Mouse (Mus musculus) olfactory bulb, adult 2 months (tissue): ENCODE results near the gene Nae1. TPM values are rescaled to one million over a fixed set of nuclear protein-coding genes. Genes with fewer than 3 reads are reported as not detected.

Experiments
- H3K27ac ChIP-seq: fragments of 200-500 bp; 2 replicates; pipeline ENCODE4 v1.5.1; 2012; ENCODE audit warnings: low read depth, low read length; ENCODE audit not compliant: insufficient read depth
- H3K4me1 ChIP-seq: fragments of 200-500 bp; 2 replicates; pipeline ENCODE4 v1.6.1; 2012; ENCODE audit warnings: low read length; ENCODE audit not compliant: control insufficient read depth, insufficient read depth
- H3K4me3 ChIP-seq: fragments of 200-500 bp; 2 replicates; pipeline ENCODE4 v1.5.1; 2012; ENCODE audit warnings: mild to moderate bottlenecking, low read depth, low read length, moderate library complexity; ENCODE audit not compliant: insufficient read depth
- CTCF ChIP-seq: fragments of 200-500 bp; IDR thresholded peaks from 2 replicates; pipeline ENCODE4 v1.5.1; 2012; ENCODE audit warnings: low read depth, mild to moderate bottlenecking, low read length, moderate library complexity; ENCODE audit not compliant: insufficient read depth
- POLR2A ChIP-seq: fragments of 200-500 bp; IDR thresholded peaks from 2 replicates; pipeline ENCODE4 v1.6.1; 2012; ENCODE audit warnings: mild to moderate bottlenecking, low read depth, low read length, moderate library complexity; ENCODE audit not compliant: insufficient read depth
- WGBS: fragments of 180-500 bp; shearing (Covaris S2); methylation state at CpG from one replicate; pipeline ENCODE4 v1.1.7; 2018; 5-methylcytosine and 5-hydroxymethylcytosine counted together
- polyA plus RNA-seq: library from polyadenylated mRNA; stranded (reverse); fragments of >200 nt; gene quantifications from 2 replicates; pipeline ENCODE4 v1.2.4, GENCODE M21; 2012; ENCODE audit warnings: low replicate concordance; ENCODE audit not compliant: missing spikeins, insufficient read depth, insufficient read length

Nae1 gene
- polyA plus RNA-seq, 1 experiment, result not detected

DNA sequence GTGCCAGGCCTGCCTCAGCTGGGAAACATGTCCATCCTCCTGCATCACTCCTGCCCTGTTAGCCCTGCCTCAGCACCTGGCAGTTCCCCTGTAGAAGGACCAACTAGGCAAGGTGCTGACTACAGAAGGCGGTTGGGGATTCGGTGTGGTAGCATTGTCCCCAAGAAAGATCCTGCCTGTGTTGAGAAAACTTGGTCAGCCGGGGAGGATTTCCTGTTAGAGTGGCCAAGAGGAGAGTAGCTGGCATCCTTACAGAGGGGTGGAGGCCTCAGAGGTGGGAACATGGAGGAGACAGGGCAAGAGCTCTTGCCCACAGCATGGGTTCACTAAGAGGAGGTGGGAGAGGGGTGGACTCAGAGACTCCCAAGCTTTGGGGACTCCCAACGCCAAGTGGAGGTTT lies 20.8 kb upstream of the Nae1 start:
- no peak overlapping the region for H3K27ac ChIP-seq
- no peak overlapping the region for H3K4me3 ChIP-seq
- TF ChIP-seq CTCF (no peak), POLR2A (no peak)
- 84% methylated on average over 4 of the region's 4 CpGs for WGBS
- no peaks in the 10 kb centered on the region for H3K4me1 ChIP-seq

DNA sequence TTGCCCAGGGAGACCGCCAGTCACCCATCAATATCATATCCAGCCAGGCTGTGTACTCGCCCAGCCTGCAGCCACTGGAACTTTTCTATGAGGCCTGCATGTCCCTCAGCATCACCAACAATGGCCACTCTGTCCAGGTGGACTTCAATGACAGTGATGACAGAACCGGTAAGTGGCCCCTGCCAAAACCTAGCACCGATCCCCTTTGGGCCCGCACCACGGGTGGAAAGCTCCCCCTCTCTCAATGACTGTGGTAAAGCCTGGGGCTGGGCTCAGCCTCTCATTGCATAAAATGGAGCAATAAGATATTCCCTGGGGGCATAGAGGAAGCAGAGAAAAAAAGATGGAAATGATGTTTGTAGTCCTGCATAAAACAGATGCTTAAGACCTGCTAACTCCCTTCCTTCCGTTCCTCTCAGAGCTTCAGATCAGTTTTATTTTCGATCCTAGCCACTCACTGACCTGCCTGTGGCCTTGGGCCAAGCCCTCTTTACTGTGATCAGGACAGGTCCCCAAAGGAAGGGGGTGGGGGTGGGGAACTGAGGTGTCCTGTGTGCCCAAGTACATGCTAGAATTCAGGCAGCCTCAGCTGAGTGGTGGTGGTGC lies 9.1 kb upstream of the Nae1 start:
- no peak overlapping the region for H3K27ac ChIP-seq
- H3K4me3 ChIP-seq, result no peak overlapping the region
- H3K4me1 ChIP-seq, result peaks cover 24% of the 10 kb centered on the region
- TF ChIP-seq POLR2A, result no peak
- no peak for TF ChIP-seq CTCF
- WGBS, result 89% methylated on average over 8 of the region's 8 CpGs

- whole genome bisulfite sequencing, result 7% methylated on average over 11 of the region's 11 CpGs
- H3K4me1 ChIP-seq, result peaks cover 24% of the 10 kb centered on the region
- TF ChIP-seq POLR2A (no peak), CTCF (no peak)
- peak overlapping the region; percentile 87 for H3K27ac ChIP-seq
- peak overlapping the region; percentile 68 for H3K4me3 ChIP-seq
Measured at GRCm38 (mm10) chr8:104542160-104542559, 7.7 kb upstream of the Nae1 start.

DNA sequence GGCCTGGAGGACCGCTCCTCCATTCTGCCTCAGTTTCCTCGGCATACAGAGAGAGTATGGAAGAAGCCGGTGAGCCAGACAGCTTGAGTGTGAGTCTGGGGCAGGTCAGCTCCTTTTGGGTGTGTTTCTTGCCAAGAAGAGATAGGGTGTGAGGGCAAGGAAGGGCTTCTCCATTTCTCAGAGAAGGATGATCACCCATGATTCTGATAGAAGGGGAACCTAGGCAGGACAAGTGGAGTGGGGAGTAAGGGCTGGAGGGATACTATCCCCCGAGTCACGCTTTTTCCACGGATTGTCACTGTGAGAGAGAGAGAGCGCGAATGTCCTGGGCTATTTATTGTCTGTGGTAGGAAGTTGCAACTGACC lies 7.1 kb upstream of the Nae1 start:
- peak overlapping the region; percentile 68 for H3K4me3 ChIP-seq
- 7% methylated on average over 8 of the region's 8 CpGs for WGBS
- peaks cover 24% of the 10 kb centered on the region for H3K4me1 ChIP-seq
- no peak for TF ChIP-seq CTCF
- no peak for TF ChIP-seq POLR2A
- peak overlapping the region; percentile 87 for H3K27ac ChIP-seq

DNA sequence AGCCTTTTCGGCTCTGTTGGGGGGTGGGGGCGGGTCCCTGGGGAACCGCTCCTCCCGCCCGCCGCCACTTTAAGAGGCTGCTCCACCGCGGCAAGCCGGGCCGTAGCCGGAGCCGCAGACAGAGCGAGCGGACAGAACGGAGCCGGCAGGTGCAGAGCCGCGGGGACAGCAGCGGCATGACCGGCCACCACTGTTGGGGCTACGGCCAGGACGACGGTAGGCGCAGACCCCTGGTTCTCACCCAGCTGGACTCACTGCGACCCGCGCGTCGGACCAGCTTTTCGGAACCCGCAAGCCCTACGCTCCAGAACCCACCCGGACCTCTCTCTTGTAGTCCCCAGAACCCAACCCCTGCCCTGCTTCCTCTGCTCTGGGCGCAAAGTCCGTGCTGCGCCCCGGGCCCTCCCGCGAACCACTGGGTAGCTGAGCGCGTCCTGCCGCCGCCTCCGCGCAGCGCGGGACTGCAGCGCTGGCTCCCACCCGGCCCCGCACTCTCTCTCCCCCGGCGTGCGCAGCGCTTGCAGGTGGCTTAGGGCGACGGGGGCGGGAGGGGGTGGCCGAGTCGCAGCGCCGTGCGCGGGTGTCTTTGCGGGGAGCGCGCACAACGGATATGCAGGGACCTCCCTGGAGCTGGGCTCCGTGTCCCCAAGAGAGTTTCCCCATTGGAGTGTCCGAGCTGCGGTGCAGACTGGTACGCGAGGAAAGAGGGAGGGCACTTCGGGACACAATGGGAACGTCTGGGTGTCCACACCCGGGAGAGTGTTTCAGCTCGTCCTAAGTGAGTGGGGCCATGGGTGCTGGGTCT lies 6.5 kb upstream of the Nae1 start:
- TF ChIP-seq POLR2A (no peak; the same call in 1 of the 2 replicates), CTCF (no peak)
- H3K4me1 ChIP-seq, result peaks cover 24% of the 10 kb centered on the region
- 2% methylated on average over 75 of the region's 76 CpGs for WGBS
- peak overlapping the region; percentile 68 for H3K4me3 ChIP-seq
- peak overlapping the region; percentile 87 for H3K27ac ChIP-seq

GRCm38 (mm10) chr8:104540238-104540637 lies 5.8 kb upstream of the Nae1 start:
- Histone ChIP-seq H3K4me1 (peaks cover 24% of the 10 kb centered on the region), H3K27ac (no peak overlapping the region), H3K4me3 (peak overlapping the region; percentile 68; the same call in 1 of the 2 replicates)
- TF ChIP-seq POLR2A (no peak), CTCF (no peak)
- WGBS, result 46% methylated on average over 7 of the region's 7 CpGs

DNA sequence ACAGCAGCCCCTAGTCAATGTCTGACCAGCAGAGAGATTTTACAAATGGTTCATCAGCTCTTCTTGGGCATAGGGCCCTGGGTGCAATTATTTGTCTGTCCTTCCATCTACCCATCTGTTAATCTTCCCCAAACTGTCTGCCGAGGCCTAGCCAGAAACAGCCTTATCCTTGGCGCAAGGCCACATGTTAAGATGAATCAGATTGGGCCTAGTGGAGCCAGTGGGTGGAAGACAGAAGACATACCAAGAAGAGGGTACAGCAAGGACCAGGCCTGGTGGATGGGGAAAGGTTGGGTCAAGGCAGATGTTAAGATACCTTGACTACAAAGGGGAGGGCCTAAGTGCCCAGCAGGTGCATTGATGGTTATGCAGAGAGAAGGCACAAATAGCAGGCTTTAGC lies 5.1 kb upstream of the Nae1 start:
- Histone ChIP-seq H3K4me1 (peaks cover 24% of the 10 kb centered on the region), H3K27ac (no peak overlapping the region), H3K4me3 (no peak overlapping the region)
- WGBS, result 66% methylated on average over 2 of the region's 2 CpGs
- TF ChIP-seq POLR2A, result no peak
- no peak for TF ChIP-seq CTCF

DNA sequence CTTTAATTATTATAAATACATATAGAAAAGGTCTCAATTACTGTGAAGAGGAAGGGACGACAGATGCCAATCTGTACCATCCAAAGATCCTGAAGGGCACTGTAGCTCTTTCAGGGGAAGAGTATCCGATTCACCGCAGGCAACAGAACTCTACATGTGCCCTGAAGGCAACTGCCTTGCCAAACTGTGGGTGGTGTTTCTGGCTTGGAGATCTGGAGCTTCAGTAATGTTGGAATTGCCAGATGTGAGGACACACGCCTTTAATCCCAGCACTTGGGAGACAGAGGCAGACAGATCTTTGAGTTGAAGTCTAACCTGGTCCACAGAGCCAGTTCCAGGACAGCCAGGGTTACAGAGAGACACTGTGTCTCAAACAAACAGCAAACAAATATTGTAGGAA lies 4.5 kb upstream of the Nae1 start:
- TF ChIP-seq CTCF, result no peak
- no peak for TF ChIP-seq POLR2A
- Histone ChIP-seq H3K4me1 (peaks cover 23% of the 10 kb centered on the region), H3K4me3 (no peak overlapping the region), H3K27ac (no peak overlapping the region)
- 97% methylated on average over 4 of the region's 4 CpGs for WGBS

DNA sequence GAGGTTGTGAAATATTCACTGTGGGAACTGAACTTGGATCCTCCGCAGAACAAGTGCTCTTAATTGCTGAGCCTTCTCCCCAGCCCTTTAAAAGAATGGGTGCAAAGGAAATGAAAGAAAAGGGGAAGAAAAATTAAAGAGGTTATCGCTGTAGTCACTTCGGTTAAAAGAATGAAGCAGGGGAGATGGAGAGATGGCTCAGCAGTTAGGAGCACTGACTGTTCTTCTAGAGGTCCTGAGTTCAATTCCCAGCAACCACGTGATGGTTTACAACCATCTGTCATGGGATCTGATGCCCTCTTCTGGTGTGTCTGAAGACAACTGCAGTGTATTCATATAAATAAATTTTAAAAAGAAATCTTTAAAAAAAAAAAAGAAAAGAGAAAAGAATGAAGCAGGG lies 1.6 kb upstream of the Nae1 start:
- whole genome bisulfite sequencing, result 85% methylated on average over 4 of the region's 4 CpGs
- TF ChIP-seq CTCF (no peak), POLR2A (no peak)
- Histone ChIP-seq H3K27ac (no peak overlapping the region), H3K4me1 (peaks cover 9% of the 10 kb centered on the region), H3K4me3 (no peak overlapping the region)
